Mouse (Mus musculus) thymus, adult 18-20 months (tissue): ENCODE results near the gene Zfp691.
A peak's percentile ranks its signal among the peaks of the same experiment; 100 is the strongest.

Experiments
- DNase-seq, 2 experiments: peaks; one replicate each; pipeline ENCODE4 v3.0.0; 2022; ENCODE audit warnings: mixed read lengths in 2 of 2

Zfp691 gene

GRCm38 (mm10) chr4:119167068-119167467, 6.9 kb downstream of the Zfp691 start:
- no peak for DNase-seq

- no peak for DNase-seq
These were observed 8.1 kb downstream of the Zfp691 start for GRCm38 (mm10) chr4:119165916-119166315.

DNA sequence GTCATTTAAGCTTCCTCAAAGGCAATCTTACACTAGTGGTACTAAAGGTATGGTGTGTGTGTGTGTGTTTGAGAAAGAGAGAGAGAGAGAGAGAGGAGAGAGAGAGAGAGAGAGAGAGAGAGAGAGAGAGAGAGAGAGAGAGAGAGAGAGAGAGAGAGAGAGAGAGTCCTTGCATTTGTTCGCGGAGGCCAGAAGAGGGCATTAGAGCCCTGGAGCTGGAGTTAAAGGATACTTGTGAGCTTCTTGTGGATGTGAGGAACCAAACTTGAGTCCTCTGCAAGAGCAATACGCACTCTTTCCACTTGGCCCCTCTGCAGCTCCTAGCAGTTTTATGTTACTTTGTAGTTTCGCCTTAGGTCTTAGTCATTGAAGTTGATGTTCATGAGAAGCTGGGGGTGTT, 11.0 kb downstream of the Zfp691 start:
- DNase-seq, result no peak

DNA sequence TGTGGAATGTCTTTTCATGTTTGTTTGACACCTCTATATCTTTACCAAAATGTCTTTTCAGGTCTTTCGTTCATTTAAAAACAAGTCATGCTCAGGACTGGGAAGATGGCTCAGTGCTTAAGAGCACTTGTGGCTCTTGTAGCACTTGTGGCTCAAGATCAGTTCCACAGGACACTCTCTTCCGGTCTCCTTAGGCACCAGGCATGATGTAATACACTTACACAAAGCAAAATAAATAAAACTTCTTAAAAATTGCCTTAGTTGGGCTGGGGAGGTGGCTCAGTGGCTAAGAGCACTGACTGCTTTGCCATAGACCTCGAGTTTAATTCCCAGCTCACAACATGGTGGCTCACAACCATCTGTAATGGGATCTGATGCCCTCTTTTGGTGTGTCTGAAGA, 12.6 kb downstream of the Zfp691 start:
- no peak for DNase-seq

DNA sequence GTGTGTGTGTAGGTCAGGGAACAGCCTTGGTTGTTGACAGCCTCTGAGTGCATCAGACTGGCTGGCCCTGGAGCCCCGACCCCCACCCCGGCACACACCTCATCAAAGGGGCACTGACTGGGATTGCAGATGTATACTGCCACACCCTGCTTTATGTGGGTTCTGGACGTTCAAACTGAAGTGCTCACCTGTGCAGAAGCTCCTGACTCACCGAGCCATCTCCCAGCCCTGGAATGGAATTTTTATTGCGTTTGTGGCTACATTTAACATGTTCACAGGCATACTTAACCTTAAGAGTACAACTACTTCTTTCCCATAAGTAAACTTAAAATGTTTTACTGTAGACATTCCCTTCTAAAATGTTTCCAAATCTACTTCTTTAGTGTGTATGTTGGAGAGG, 16.1 kb downstream of the Zfp691 start:
- DNase-seq, result no peak

DNA sequence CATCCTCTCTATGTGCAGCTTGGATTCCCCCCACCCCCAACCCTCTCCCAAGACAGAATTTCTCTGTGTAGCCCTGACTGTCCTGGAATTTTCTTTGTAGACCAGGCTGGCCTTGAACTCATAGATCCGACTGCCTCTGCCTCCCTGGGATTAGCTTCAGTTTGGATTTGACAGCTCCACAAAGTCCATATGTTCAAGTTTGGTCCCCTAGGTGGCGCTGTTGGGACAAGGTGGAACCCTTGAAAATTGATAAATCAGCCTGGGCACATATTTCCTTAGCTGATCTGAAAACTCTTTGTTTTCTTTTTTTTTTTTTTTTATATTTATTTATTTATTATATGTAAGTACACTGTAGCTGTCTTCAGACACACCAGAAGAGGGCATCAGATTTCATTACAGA, 16.8 kb downstream of the Zfp691 start:
- DNase-seq, result no peak

DNA sequence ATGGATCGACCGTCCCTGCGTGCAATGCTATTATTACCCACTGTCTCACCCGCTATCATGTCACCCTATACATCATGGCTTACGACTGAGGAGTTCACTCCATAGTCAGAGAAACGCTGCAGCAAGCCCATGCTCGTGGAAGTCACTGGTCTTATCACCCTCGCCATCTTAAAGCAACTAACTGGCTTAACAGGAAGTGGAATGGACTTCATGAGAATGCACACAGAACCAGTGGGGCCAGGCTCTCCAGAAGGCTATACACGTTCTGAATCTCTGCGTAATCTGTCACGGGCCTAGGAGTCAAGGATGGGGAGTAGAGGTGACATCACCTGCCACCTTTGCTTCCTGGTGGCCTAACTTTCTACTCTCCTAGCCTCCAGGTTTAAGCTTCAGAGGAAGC, 25.3 kb downstream of the Zfp691 start:
- no peak for DNase-seq

- DNase-seq, result no peak
These were observed 26.6 kb downstream of the Zfp691 start for GRCm38 (mm10) chr4:119147347-119147746.

- DNase-seq, result no peak
These were observed 27.2 kb downstream of the Zfp691 start for GRCm38 (mm10) chr4:119146816-119147215.

DNA sequence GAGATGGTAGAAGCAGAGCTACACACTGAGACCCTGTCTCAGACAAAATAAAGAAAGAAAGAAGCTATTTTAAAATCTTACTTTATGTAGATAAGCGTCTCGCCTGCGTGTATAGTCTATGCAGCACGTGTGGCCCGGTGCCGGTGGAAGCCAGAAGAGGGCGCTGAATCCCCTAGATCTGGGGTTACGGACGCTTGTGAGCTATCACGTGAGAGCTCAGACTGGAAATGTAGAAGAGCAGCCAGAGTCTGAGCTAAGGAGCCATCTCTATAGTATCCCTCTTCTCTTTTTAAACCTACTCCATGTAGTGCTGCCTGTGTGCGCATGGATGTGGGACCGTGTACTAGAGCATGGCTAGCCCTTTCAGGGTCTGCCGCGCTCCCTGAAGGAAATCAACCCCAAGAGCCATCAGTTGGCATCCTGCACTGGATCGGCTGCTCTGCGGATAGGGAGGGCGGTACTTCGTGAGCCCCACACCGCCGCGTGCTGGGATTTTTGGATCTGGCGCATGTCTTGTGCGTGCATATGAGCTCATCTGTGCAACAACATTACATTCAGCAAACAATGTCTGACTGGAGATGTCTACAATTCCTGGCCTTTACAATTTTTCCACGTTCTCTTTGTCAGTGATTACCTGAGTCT, 31.6 kb downstream of the Zfp691 start:
- DNase-seq, result no peak

DNA sequence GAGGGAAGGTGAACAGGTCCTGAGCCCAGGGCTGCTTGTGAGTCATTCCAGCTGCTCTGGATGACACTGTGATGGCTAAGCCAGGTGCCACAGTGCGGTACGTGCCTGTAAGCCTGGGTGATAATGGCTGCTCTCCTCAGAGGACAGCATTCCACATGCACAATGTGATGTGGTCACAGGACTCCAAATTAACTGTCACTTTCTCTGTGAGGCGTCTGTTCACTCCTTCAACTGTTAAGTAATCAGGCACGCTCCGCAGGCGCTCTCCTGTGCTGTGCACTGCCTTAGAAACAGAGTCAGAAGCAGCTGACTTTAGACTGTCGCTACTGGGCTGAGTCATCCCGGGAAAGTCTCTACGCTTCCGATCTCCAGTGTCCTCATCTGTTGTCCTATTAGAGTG, 32.8 kb downstream of the Zfp691 start:
- DNase-seq, result no peak

- DNase-seq, result no peak
These were observed 33.9 kb downstream of the Zfp691 start for GRCm38 (mm10) chr4:119140126-119140525.

GRCm38 (mm10) chr4:119138776-119139175, 35.2 kb downstream of the Zfp691 start:
- no peak for DNase-seq

DNA sequence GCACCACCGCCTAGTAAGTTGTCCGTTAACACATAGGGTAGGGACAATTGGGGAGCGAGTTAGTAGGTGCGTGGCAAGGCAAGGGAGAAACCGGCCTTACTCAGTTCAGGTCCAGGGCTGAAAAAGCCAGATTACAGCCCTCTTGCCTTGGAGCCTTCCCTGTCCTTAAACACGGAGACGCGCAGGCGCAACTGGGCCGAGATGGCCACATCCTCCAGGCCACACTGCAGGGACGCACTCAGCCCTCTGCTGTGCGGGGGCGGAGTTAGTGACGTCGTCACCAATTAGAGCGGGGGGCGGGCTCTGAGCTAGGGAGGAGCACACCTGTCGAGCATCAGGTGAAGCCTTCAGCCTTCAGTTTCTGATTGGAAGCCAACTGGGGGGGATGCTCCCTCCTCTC, 35.8 kb downstream of the Zfp691 start:
- DNase-seq, result no peak

- DNase-seq, result no peak
These were observed 36.7 kb downstream of the Zfp691 start for GRCm38 (mm10) chr4:119137313-119137712.

DNA sequence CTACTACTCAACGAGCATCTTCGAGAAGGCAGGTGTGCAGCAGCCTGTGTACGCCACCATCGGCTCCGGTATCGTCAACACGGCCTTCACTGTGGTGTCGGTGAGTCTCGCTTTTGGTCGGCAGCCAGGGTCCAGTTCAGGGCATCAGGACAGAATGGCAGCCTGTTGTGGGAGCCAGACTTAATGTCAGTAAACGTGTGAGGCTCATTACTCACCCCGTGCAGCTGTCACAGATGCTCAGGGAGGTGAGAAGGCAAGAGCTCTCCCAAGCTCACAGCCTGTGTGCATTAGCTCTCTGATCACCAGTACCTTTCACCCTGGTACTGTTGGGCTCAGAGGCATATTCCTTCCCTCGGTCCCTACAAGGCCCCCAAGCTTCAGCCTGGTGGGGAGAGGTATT, 40.1 kb downstream of the Zfp691 start:
- DNase-seq, result no peak

GRCm38 (mm10) chr4:119133306-119133705, 40.7 kb downstream of the Zfp691 start:
- no peak for DNase-seq

DNA sequence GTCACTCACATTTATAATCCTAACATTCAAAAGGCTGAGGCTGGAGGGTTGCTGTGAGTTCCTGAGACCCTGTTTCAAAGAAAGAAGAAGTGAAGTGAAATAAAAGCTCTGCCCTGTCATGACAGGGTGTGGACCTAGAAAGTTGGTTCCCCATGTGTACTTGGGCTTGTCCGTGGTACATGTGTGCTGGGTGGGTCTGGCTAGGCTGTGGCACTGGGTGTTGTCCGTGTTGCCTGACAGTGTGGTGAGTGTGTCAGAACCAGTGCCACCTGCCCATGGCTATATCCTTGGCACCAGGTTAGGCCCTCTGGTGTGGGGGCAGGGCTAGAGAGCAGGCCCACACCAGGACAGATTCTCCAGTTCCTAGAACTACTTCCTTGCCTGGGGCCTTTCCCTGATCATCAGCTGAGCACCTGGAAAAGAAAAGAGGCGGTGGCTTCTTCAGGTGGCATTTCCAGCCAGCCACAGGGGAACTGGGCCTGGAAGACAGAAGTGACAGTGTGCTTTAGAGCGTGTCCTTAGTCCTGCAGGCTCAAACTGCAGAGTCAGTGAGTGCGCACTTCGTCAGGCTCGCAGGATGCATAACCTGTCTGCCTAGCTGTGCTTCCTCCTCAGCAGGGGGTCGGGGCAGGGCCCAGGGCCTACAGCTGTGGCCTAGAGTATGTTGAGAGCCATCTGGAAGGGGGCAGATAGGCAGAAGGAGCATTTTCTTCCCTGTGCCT, 42.6 kb downstream of the Zfp691 start:
- no peak for DNase-seq

DNA sequence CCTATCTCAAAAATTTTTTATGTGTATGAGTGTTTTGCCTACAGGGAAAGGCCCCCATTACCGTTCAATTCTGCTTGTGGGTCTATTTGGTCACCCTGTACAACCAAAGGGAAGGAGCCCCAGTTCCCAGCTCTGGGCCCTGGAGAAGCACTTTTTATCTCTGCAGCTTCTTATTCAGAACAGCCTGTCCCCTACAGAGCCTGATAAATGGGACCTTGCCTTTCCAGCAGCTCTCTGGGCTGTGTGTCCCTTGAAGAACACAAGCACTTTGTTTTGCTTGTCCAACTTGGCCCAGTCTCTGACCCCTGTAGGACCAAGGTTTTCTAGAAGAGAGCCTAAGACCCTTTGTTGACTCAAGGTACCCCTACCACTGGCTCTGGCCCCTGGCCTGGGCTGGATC, 44.9 kb downstream of the Zfp691 start:
- no peak for DNase-seq

DNA sequence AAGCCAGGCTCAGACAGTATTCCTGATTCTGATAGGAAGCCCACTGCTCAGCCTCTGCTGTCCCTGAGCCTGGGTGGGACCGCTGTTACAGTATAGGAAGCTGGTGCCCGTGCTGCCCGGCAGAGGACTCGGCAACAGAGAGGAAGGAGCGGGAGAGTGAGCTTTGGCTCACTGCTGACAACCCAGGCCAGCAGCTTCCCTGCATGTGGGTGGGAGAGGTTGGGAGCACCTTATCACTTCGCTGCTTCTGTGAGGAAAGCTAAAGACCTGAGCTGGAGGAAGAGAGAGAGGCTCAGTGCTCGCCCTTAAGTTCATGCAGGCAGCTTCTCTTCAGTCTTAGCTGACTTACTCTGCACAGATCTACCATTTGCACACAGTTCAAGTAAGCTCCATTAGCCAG, 45.4 kb downstream of the Zfp691 start:
- no peak for DNase-seq

- DNase-seq, result peak; percentile 21 to 57
These were observed 46.8 kb downstream of the Zfp691 start for GRCm38 (mm10) chr4:119127229-119127628.

DNA sequence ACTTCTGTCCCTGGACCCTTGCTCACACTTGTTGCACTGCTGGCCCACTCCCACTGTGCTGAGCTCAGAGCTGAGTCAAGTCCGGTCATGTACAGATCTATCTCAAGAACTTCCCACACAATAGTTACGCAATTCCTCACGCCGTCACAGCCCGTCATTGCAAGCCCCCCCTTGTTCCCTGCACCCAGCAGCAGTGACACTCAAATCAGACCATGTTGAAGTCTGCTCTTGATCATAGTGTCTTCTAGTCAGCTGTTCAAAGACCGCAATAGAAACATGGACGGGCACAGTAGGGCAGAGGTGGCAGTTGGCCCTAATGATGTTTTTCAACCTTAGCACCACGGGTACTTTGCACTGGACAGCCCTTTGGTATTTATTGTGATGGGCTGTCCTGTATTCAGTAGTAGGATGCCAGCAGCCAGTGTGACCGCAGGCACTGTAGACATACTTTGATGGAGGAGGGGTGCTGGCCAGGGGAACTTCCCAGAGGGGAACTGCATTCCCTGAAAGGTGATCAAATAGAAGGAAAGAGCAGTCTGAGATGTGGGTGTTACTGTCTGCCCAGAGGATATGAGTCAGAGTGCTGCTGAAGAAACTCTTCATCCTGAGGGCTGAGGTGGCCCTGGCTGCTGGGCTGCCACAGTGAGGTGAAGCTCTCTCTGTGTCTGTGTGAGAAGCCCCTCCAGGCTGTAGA, 48.3 kb downstream of the Zfp691 start:
- DNase-seq, result no peak

- DNase-seq, result no peak
These were observed 49.2 kb downstream of the Zfp691 start for GRCm38 (mm10) chr4:119124771-119125273.

GRCm38 (mm10) chr4:119121249-119121648, 52.7 kb downstream of the Zfp691 start:
- no peak for DNase-seq
